Mouse (Mus musculus): ENCODE measurements around the gene Slc9a9.

Slc9a9 gene

GRCm38 (mm10) chr9:95153966-95154365 lies 484.3 kb downstream of the Slc9a9 start:
- no peak for DNase-seq (ENCODE audit: low read depth, low spot score)

- no peak for DNase-seq (ENCODE audit: low read depth, low spot score)
Observed at GRCm38 (mm10) chr9:95157948-95158347, 488.2 kb downstream of the Slc9a9 start.

- no peak for DNase-seq (ENCODE audit: low read depth, low spot score)
Observed at GRCm38 (mm10) chr9:95158916-95159315, 489.2 kb downstream of the Slc9a9 start.

GRCm38 (mm10) chr9:95160575-95161300 lies 491.0 kb downstream of the Slc9a9 start:
- no peak for DNase-seq (ENCODE audit: low read depth, low spot score)

GRCm38 (mm10) chr9:95161699-95162098 lies 492.0 kb downstream of the Slc9a9 start:
- DNase-seq (ENCODE audit: low read depth, low spot score), result no peak

- DNase-seq (ENCODE audit: low read depth, low spot score), result no peak
Observed at GRCm38 (mm10) chr9:95166224-95166623, 496.5 kb downstream of the Slc9a9 start.

- DNase-seq (ENCODE audit: low read depth, low spot score), result no peak
Observed at GRCm38 (mm10) chr9:95167806-95168205, 498.1 kb downstream of the Slc9a9 start.

- no peak for DNase-seq (ENCODE audit: low read depth, low spot score)
Observed at GRCm38 (mm10) chr9:95168487-95169008, 498.8 kb downstream of the Slc9a9 start.

GRCm38 (mm10) chr9:95178170-95178569 lies 508.5 kb downstream of the Slc9a9 start:
- no peak for DNase-seq (ENCODE audit: low read depth, low spot score)

GRCm38 (mm10) chr9:95180005-95180404 lies 510.3 kb downstream of the Slc9a9 start:
- no peak for DNase-seq (ENCODE audit: low read depth, low spot score)

- DNase-seq (ENCODE audit: low read depth, low spot score), result no peak
Observed at GRCm38 (mm10) chr9:95180569-95180968, 510.9 kb downstream of the Slc9a9 start.

- no peak for DNase-seq (ENCODE audit: low read depth, low spot score)
Observed at GRCm38 (mm10) chr9:95181241-95182043, 511.7 kb downstream of the Slc9a9 start.

GRCm38 (mm10) chr9:95182272-95182671 lies 512.6 kb downstream of the Slc9a9 start:
- DNase-seq (ENCODE audit: low read depth, low spot score), result no peak

- no peak for DNase-seq (ENCODE audit: low read depth, low spot score)
Observed at GRCm38 (mm10) chr9:95184453-95184852, 514.7 kb downstream of the Slc9a9 start.

GRCm38 (mm10) chr9:95185840-95186239 lies 516.1 kb downstream of the Slc9a9 start:
- no peak for DNase-seq (ENCODE audit: low read depth, low spot score)

- DNase-seq (ENCODE audit: low read depth, low spot score), result peak; percentile 9
Observed at GRCm38 (mm10) chr9:95186386-95187289, 516.9 kb downstream of the Slc9a9 start.

- DNase-seq (ENCODE audit: low read depth, low spot score), result no peak
Observed at GRCm38 (mm10) chr9:95188362-95189217, 518.9 kb downstream of the Slc9a9 start.

- DNase-seq (ENCODE audit: low read depth, low spot score), result no peak
Observed at GRCm38 (mm10) chr9:95189218-95189605, 519.5 kb downstream of the Slc9a9 start.

- no peak for DNase-seq (ENCODE audit: low read depth, low spot score)
Observed at GRCm38 (mm10) chr9:95191442-95191841, 521.7 kb downstream of the Slc9a9 start.

GRCm38 (mm10) chr9:95192901-95193532 lies 523.3 kb downstream of the Slc9a9 start:
- no peak for DNase-seq (ENCODE audit: low read depth, low spot score)
